Comparison of ENCODE assay signal across 13 mouse cellular contexts in the genomic region with DNA sequence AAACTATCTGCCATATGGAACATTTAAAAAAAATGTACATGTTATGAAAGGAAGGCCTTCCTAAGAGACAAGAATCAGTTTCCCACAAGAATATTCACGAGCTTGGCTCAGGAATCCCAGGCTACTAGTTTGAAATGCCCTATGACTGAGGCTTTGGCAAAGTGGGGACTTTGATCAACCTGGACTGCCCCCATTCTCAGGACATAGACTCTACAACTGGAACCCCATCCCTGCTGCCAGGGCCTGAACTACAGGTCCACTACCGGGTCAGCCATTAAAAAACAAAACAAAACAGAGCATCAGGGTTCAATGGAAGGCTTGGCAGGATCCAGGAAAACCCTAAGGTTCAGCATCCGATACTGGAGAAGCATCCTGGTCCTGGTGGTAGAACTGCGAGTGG. TPM values are rescaled to one million over a fixed set of nuclear protein-coding genes. Genes with fewer than 3 reads are reported as not detected.
DNase-seq lines count a peak whose midpoint lies in the region; ATAC-seq and TF ChIP-seq lines count a peak whose summit lies in the region.
"Had no signal": no experiment of that assay in that cellular context is flagged by ENCODE, and none has a peak within 500 bp of the region (broad histone marks: within the 10 kb centered on the region; RNA-seq: fewer than 3 reads in every experiment).

No protein-coding gene starts in this region.

- H3K9ac ChIP-seq in forebrain, embryonic 12.5 days: no peak overlapping the region
- no peak overlapping the region for H3K9ac ChIP-seq in forebrain, embryonic 11.5 days (ENCODE audit: low read length)
- no peak overlapping the region for H3K9ac ChIP-seq in kidney, embryonic 15.5 days
- H3K9ac ChIP-seq in midbrain, embryonic 13.5 days (replicated peaks): no peak overlapping the region
- H3K9ac ChIP-seq in midbrain, postnatal 0 days (replicated peaks; ENCODE audit: low read length, poor library complexity, severe bottlenecking): no peak overlapping the region
- H3K9ac ChIP-seq: intestine, embryonic 15.5 days had no signal

- DNase-seq in forebrain, embryonic 11.5 days (ENCODE audit: low spot score): no peak
- DNase-seq in kidney, adult 8-10 months: no peak
- DNase-seq in midbrain, postnatal 0 days (ENCODE audit: low spot score): no peak
- no peak for DNase-seq in lung, adult 18-20 months
- DNase-seq: B cell, adult 2 months; retina, postnatal 1 day; thymus, adult 18-20 months had no signal

- no peak overlapping the region for H3K4me3 ChIP-seq in forebrain, embryonic 12.5 days (replicated peaks)
- H3K4me3 ChIP-seq in forebrain, embryonic 11.5 days (ENCODE audit: low read depth, low read length): no peak overlapping the region
- no peak overlapping the region for H3K4me3 ChIP-seq in kidney, embryonic 15.5 days (replicated peaks)
- H3K4me3 ChIP-seq in midbrain, embryonic 13.5 days (replicated peaks): no peak overlapping the region
- no peak overlapping the region for H3K4me3 ChIP-seq in midbrain, postnatal 0 days (ENCODE audit: low read depth, low read length)
- H3K4me3 ChIP-seq in myocyte: no peak overlapping the region
- H3K4me3 ChIP-seq: intestine, embryonic 15.5 days had no signal

- peaks cover 31% of the 10 kb centered on the region for H3K79me2 ChIP-seq in myocyte (ENCODE audit: control insufficient read depth, insufficient read depth)

- TF ChIP-seq POLR2A in myocyte (IDR thresholded peaks at IDR 0.05; ENCODE audit: insufficient read length, low read depth): no peak

- no peaks in the 10 kb centered on the region for H3K9me3 ChIP-seq in forebrain, embryonic 12.5 days
- no peaks in the 10 kb centered on the region for H3K9me3 ChIP-seq in forebrain, embryonic 11.5 days (ENCODE audit: control insufficient read depth, low read length)
- no peaks in the 10 kb centered on the region for H3K9me3 ChIP-seq in kidney, embryonic 15.5 days (replicated peaks)
- no peaks in the 10 kb centered on the region for H3K9me3 ChIP-seq in midbrain, embryonic 13.5 days
- no peaks in the 10 kb centered on the region for H3K9me3 ChIP-seq in midbrain, postnatal 0 days (ENCODE audit: low read length)
- H3K9me3 ChIP-seq: hindbrain, embryonic 13.5 days; intestine, embryonic 15.5 days had no signal

- ATAC-seq in forebrain, embryonic 12.5 days (ENCODE audit: low FRiP score): no peak
- no peak for ATAC-seq in forebrain, embryonic 11.5 days (replicated peaks; ENCODE audit: low FRiP score)
- ATAC-seq in kidney, embryonic 15.5 days (replicated peaks; ENCODE audit: low FRiP score): no peak
- ATAC-seq in midbrain, embryonic 13.5 days: no peak
- no peak for ATAC-seq in midbrain, postnatal 0 days (ENCODE audit: low FRiP score)
- ATAC-seq: intestine, embryonic 15.5 days had no signal

- no peak for TF ChIP-seq CTCF in midbrain, postnatal 0 days (IDR thresholded peaks at IDR 0.05)

- H3K4me1 ChIP-seq in forebrain, embryonic 12.5 days: peaks cover 15% of the 10 kb centered on the region
- H3K4me1 ChIP-seq in forebrain, embryonic 11.5 days (replicated peaks; ENCODE audit: control insufficient read depth, insufficient read depth, low read length): peaks cover 7% of the 10 kb centered on the region; the same call in 1 of the 2 replicates
- peaks cover 26% of the 10 kb centered on the region for H3K4me1 ChIP-seq in kidney, embryonic 15.5 days
- peaks cover 19% of the 10 kb centered on the region for H3K4me1 ChIP-seq in midbrain, embryonic 13.5 days (replicated peaks)
- H3K4me1 ChIP-seq in midbrain, postnatal 0 days (ENCODE audit: insufficient read depth, low read length): 0 out of 2 replicates have a peak, but pooled peaks cover 4% of the 10 kb centered on the region

- WGBS in forebrain, embryonic 12.5 days: 93% methylated on average over 4 of the region's 4 CpGs
- WGBS in forebrain, embryonic 11.5 days: 84% methylated on average over 4 of the region's 4 CpGs
- WGBS in kidney, embryonic 15.5 days: 84% methylated on average over 4 of the region's 4 CpGs
- 92% methylated on average over 4 of the region's 4 CpGs for WGBS in midbrain, embryonic 13.5 days
- 89% methylated on average over 4 of the region's 4 CpGs for WGBS in midbrain, postnatal 0 days

- no peak overlapping the region for H3ac ChIP-seq in myocyte (ENCODE audit: control insufficient read depth, insufficient read length)

- no peaks in the 10 kb centered on the region for H3K27me3 ChIP-seq in forebrain, embryonic 12.5 days
- H3K27me3 ChIP-seq in forebrain, embryonic 11.5 days (ENCODE audit: control insufficient read depth, insufficient read depth, low read length): no peaks in the 10 kb centered on the region
- no peaks in the 10 kb centered on the region for H3K27me3 ChIP-seq in kidney, embryonic 15.5 days
- H3K27me3 ChIP-seq in midbrain, embryonic 13.5 days: no peaks in the 10 kb centered on the region
- H3K27me3 ChIP-seq in midbrain, postnatal 0 days (ENCODE audit: insufficient read depth, low read length): no peaks in the 10 kb centered on the region
- H3K27me3 ChIP-seq in myocyte (ENCODE audit: control insufficient read depth, insufficient read depth, insufficient read length): no peaks in the 10 kb centered on the region
- H3K27me3 ChIP-seq: hindbrain, embryonic 13.5 days; intestine, embryonic 15.5 days had no signal

- no peak overlapping the region for H3K4me2 ChIP-seq in forebrain, embryonic 12.5 days
- no peak overlapping the region for H3K4me2 ChIP-seq in forebrain, embryonic 11.5 days (ENCODE audit: low read depth, low read length, severe bottlenecking)
- H3K4me2 ChIP-seq in kidney, embryonic 15.5 days: no peak overlapping the region
- no peak overlapping the region for H3K4me2 ChIP-seq in midbrain, embryonic 13.5 days (replicated peaks)
- no peak overlapping the region for H3K4me2 ChIP-seq in midbrain, postnatal 0 days (ENCODE audit: low read depth, low read length, poor library complexity, severe bottlenecking)
- no peak overlapping the region for H3K4me2 ChIP-seq in myocyte (ENCODE audit: low read depth)

- peaks cover 28% of the 10 kb centered on the region for H3K36me3 ChIP-seq in forebrain, embryonic 12.5 days (replicated peaks)
- H3K36me3 ChIP-seq in forebrain, embryonic 11.5 days (ENCODE audit: control insufficient read depth, insufficient read depth, low read length): peaks cover 7% of the 10 kb centered on the region; the same call in 1 of the 2 replicates
- H3K36me3 ChIP-seq in kidney, embryonic 15.5 days: peaks cover 32% of the 10 kb centered on the region
- peaks cover 33% of the 10 kb centered on the region for H3K36me3 ChIP-seq in midbrain, embryonic 13.5 days
- H3K36me3 ChIP-seq in midbrain, postnatal 0 days (ENCODE audit: insufficient read depth, low read length): peaks cover 22% of the 10 kb centered on the region
- H3K36me3 ChIP-seq in myocyte (ENCODE audit: control insufficient read depth, insufficient read depth): peaks cover 32% of the 10 kb centered on the region

- peak overlapping the region; percentile 53 for H3K27ac ChIP-seq in forebrain, embryonic 12.5 days
- no peak overlapping the region for H3K27ac ChIP-seq in forebrain, embryonic 11.5 days (ENCODE audit: low read depth, low read length)
- H3K27ac ChIP-seq in kidney, embryonic 15.5 days: peak overlapping the region; percentile 19; the same call in 1 of the 2 replicates
- H3K27ac ChIP-seq in midbrain, embryonic 13.5 days: peak overlapping the region; percentile 53; the same call in 1 of the 2 replicates
- no peak overlapping the region for H3K27ac ChIP-seq in midbrain, postnatal 0 days (ENCODE audit: low read depth, low read length)

TF ChIP-seq in myocyte, 11 proteins besides CTCF, POLR2A, EP300 and RAD21:
- TF ChIP-seq SRF (IDR thresholded peaks at IDR 0.05; ENCODE audit: control insufficient read depth, insufficient read length, low read depth) (peak; percentile 13), POLR2AphosphoS2 (IDR thresholded peaks at IDR 0.05; ENCODE audit: insufficient read length, low read depth) (no peak)
TF ChIP-seq in myocyte: peak in this region for 1.

RNA-seq across cellular contexts. Expression of a gene that starts 1.5 kb away (rescaled TPM):
- 173 and 177 TPM in 2 replicates for polyA plus RNA-seq in forebrain, embryonic 12.5 days (2016; fragmentation: Nextera tagmentation; extraction: Ambion mirVana)
- polyA plus RNA-seq in forebrain, embryonic 11.5 days (2014; fragmentation: Nextera tagmentation; extraction: Ambion mirVana): 183 and 196 TPM in 2 replicates
- polyA plus RNA-seq in kidney, embryonic 15.5 days (2015; fragmentation: Nextera tagmentation; extraction: Ambion mirVana): 144 and 148 TPM in 2 replicates
- 166 and 169 TPM in 2 replicates for polyA plus RNA-seq in midbrain, embryonic 13.5 days (2015; fragmentation: Nextera tagmentation; extraction: Ambion mirVana)
- total RNA-seq in midbrain, postnatal 0 days (2014; rRNA removed): 93.3 and 114 TPM in 2 replicates
- polyA plus RNA-seq in midbrain, postnatal 0 days (2015; fragmentation: Nextera tagmentation; extraction: Ambion mirVana): 108 and 110 TPM in 2 replicates
- 85.9 TPM for polyA plus RNA-seq in myocyte (2012; fragmentation: generic; extraction: Trizol)

RNA-seq across cellular contexts. Expression of a gene that starts 21.7 kb away (rescaled TPM):
- 125 and 140 TPM in 2 replicates for polyA plus RNA-seq in forebrain, embryonic 12.5 days (2016; fragmentation: Nextera tagmentation; extraction: Ambion mirVana)
- polyA plus RNA-seq in forebrain, embryonic 11.5 days (2014; fragmentation: Nextera tagmentation; extraction: Ambion mirVana): 161 and 181 TPM in 2 replicates
- polyA plus RNA-seq in kidney, embryonic 15.5 days (2015; fragmentation: Nextera tagmentation; extraction: Ambion mirVana): 150 and 166 TPM in 2 replicates
- 123 and 133 TPM in 2 replicates for polyA plus RNA-seq in midbrain, embryonic 13.5 days (2015; fragmentation: Nextera tagmentation; extraction: Ambion mirVana)
- 76.8 and 86.5 TPM in 2 replicates for total RNA-seq in midbrain, postnatal 0 days (2014; rRNA removed)
- 127 and 146 TPM in 2 replicates for polyA plus RNA-seq in midbrain, postnatal 0 days (2015; fragmentation: Nextera tagmentation; extraction: Ambion mirVana)
- 707 TPM for polyA plus RNA-seq in myocyte (2012; fragmentation: generic; extraction: Trizol)

RNA-seq across cellular contexts. Expression of a gene that starts 28.1 kb away (rescaled TPM):
- polyA plus RNA-seq in forebrain, embryonic 12.5 days (2016; fragmentation: Nextera tagmentation; extraction: Ambion mirVana): 64.8 and 65.9 TPM in 2 replicates
- polyA plus RNA-seq in forebrain, embryonic 11.5 days (2014; fragmentation: Nextera tagmentation; extraction: Ambion mirVana): 71.2 and 79.7 TPM in 2 replicates
- polyA plus RNA-seq in kidney, embryonic 15.5 days (2015; fragmentation: Nextera tagmentation; extraction: Ambion mirVana): 61.4 and 74.3 TPM in 2 replicates
- polyA plus RNA-seq in midbrain, embryonic 13.5 days (2015; fragmentation: Nextera tagmentation; extraction: Ambion mirVana): 72.4 and 77.0 TPM in 2 replicates
- total RNA-seq in midbrain, postnatal 0 days (2014; rRNA removed): 171 and 228 TPM in 2 replicates
- 92.7 and 95.2 TPM in 2 replicates for polyA plus RNA-seq in midbrain, postnatal 0 days (2015; fragmentation: Nextera tagmentation; extraction: Ambion mirVana)
- polyA plus RNA-seq in myocyte (2012; fragmentation: generic; extraction: Trizol): 172 TPM

Comparison
In these comparisons a context has a peak if more than half of its experiments do, and no peak if none do; other contexts are left out.
1. H3K27ac ChIP-seq: peak in forebrain, embryonic 12.5 days (single experiment), kidney, embryonic 15.5 days (single experiment) and midbrain, embryonic 13.5 days (single experiment); none in forebrain, embryonic 11.5 days (single experiment) and midbrain, postnatal 0 days (single experiment).